Mouse (Mus musculus): Measurements from ENCODE around the gene Spred2. TPM values are rescaled to one million over a fixed set of nuclear protein-coding genes. Genes with fewer than 3 reads are reported as not detected.
"Not testable (repeated sequence)": the region's sequence is repeated elsewhere in the genome, so short reads cannot be mapped to it uniquely, and the experiment has no call there.

Spred2 gene
- polyA plus RNA-seq, 1 experiment from 2014 or later: 7.4 TPM

DNA sequence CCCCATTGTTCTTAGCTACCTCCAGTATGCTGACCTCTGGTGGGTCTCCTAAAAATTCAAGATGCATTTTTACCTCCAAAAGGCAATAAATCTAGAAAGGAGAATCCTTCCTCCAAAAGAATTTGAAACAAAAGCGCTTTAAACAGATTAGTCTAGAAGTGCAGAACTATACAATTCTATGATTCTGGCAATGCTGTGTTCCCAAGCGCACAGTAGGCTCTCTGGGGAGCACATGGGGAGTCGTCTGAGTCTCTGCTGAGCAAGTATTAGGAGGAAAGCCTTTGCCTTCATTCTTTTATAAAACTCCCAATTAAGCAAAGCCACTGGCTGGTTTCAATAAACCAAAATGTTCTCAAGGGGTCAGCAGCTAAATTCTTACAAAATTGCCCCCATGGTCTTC lies 129.8 kb downstream of the Spred2 start:
- Histone ChIP-seq H3K4me1 (no peaks in the 10 kb centered on the region), H3K9me3 (no peaks in the 10 kb centered on the region), H3K4me2 (no peak overlapping the region), H3K9ac (no peak overlapping the region), H3K36me3 (peaks cover 8% of the 10 kb centered on the region; the same call in 1 of the 2 replicates), H3K27ac (no peak overlapping the region), H3K4me3 (replicated peaks) (no peak overlapping the region), H3K27me3 (replicated peaks) (no peaks in the 10 kb centered on the region)
- ATAC-seq (ENCODE audit: insufficient read depth, low FRiP score, low read depth): no peak
- WGBS: 73% methylated on average over 3 of the region's 3 CpGs

- no peak overlapping the region for H3K4me2 ChIP-seq
- no peak for ATAC-seq (ENCODE audit: insufficient read depth, low FRiP score, low read depth)
Measured at GRCm38 (mm10) chr11:20054617-20055016, 130.4 kb downstream of the Spred2 start.

GRCm38 (mm10) chr11:20056168-20056567 lies 132.0 kb downstream of the Spred2 start:
- no peak overlapping the region for H3K4me2 ChIP-seq
- H3K27me3 ChIP-seq (replicated peaks): no peaks in the 10 kb centered on the region
- H3K36me3 ChIP-seq: peaks cover 16% of the 10 kb centered on the region; the same call in 1 of the 2 replicates
- no peak overlapping the region for H3K27ac ChIP-seq
- H3K9me3 ChIP-seq: no peaks in the 10 kb centered on the region
- 82% methylated on average over 1 of the region's 1 CpGs for WGBS
- H3K4me3 ChIP-seq (replicated peaks): no peak overlapping the region
- no peak overlapping the region for H3K9ac ChIP-seq
- ATAC-seq (ENCODE audit: insufficient read depth, low FRiP score, low read depth): no peak
- H3K4me1 ChIP-seq: no peaks in the 10 kb centered on the region

More at GRCm38 (mm10) chr11:20054617-20055016, 130.4 kb downstream of the Spred2 start:
- peaks cover 13% of the 10 kb centered on the region; the same call in 1 of the 2 replicates for H3K36me3 ChIP-seq
- no peaks in the 10 kb centered on the region for H3K27me3 ChIP-seq (replicated peaks)
- no peaks in the 10 kb centered on the region for H3K9me3 ChIP-seq
- no peak overlapping the region for H3K27ac ChIP-seq
- no peak overlapping the region for H3K9ac ChIP-seq
- 44% methylated on average over 5 of the region's 5 CpGs for WGBS
- H3K4me3 ChIP-seq (replicated peaks): no peak overlapping the region
- no peaks in the 10 kb centered on the region for H3K4me1 ChIP-seq

DNA sequence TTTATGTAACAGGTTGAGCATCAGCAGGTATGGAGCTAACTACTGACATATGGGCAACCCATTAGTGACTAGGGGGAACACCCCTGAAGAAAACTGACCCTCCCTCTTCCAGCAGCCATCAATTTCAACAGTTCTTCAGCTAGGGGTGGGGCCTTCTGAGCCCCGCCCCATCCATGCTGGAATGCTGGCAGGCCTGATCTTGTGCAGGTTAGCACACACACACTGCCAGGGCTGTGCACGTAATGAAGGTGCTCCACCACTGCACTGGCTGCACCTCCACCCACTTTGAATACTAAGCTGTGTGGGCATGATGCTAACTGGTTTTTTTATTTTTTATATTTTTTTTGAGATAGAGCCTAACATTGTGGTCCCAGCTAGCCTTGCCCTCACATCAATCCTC lies 133.3 kb downstream of the Spred2 start:
- whole genome bisulfite sequencing: 78% methylated on average over 2 of the region's 2 CpGs
- no peak for ATAC-seq (ENCODE audit: insufficient read depth, low FRiP score, low read depth)
- no peak overlapping the region for H3K9ac ChIP-seq
- no peaks in the 10 kb centered on the region for H3K27me3 ChIP-seq (replicated peaks)
- no peaks in the 10 kb centered on the region for H3K4me1 ChIP-seq
- H3K4me2 ChIP-seq: no peak overlapping the region
- H3K9me3 ChIP-seq: no peaks in the 10 kb centered on the region
- peaks cover 20% of the 10 kb centered on the region; the same call in 1 of the 2 replicates for H3K36me3 ChIP-seq
- no peak overlapping the region for H3K4me3 ChIP-seq (replicated peaks)
- H3K27ac ChIP-seq: no peak overlapping the region

DNA sequence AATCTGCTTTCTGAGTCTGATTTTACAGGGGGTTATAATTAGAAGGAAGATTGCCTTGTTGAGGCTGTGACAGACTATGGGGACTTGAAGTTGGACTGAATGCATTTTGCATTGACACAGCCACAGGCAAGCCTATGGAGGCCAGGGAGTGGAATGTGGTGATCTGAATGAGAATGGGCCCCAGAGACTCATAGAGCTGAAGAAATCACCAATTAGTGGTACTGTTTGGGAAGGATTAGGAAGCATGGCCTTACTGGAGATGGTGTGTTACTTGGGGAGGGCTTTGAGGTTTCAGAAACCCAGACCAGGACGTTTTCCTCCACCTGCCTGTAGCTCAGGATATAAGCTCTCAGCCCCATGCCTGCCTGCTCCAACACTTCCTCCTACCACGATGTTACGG lies 135.6 kb downstream of the Spred2 start:
- Histone ChIP-seq H3K9me3 (no peaks in the 10 kb centered on the region), H3K36me3 (peaks cover 22% of the 10 kb centered on the region; the same call in 1 of the 2 replicates), H3K27ac (no peak overlapping the region), H3K27me3 (replicated peaks) (no peaks in the 10 kb centered on the region), H3K4me2 (no peak overlapping the region), H3K4me3 (replicated peaks) (no peak overlapping the region), H3K9ac (no peak overlapping the region), H3K4me1 (no peaks in the 10 kb centered on the region)
- WGBS: 87% methylated on average over 3 of the region's 3 CpGs
- ATAC-seq (ENCODE audit: insufficient read depth, low FRiP score, low read depth): no peak

GRCm38 (mm10) chr11:20062801-20063200 lies 138.6 kb downstream of the Spred2 start:
- not testable (repeated sequence) for H3K4me3 ChIP-seq (replicated peaks); ATAC-seq (ENCODE audit: insufficient read depth, low FRiP score, low read depth); H3K4me2 ChIP-seq; H3K9me3 ChIP-seq; H3K9ac ChIP-seq; H3K4me1 ChIP-seq; H3K27me3 ChIP-seq (replicated peaks); H3K27ac ChIP-seq
- peaks cover 24% of the 10 kb centered on the region; the same call in 1 of the 2 replicates for H3K36me3 ChIP-seq
- 83% methylated on average over 9 of the region's 9 CpGs for WGBS

DNA sequence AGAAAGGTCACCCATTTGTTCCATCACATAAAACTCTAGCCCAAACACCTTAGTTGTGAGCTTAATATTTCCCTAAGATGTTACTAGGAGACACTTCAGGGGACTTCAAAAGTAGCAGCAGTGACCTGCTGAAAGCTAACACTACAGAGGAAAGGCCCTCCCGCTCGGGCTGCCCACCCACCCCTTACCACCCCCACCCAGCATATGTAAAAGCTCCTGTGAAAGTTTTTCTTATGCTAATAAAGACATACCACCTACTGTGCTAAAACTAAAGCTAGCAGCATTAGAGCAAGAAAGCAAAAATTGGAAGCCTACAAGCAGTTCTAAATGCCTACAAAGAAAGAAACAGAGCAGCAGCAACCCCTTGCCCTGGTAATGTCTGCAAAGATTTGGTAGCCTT lies 139.9 kb downstream of the Spred2 start:
- not testable (repeated sequence) for H3K9ac ChIP-seq; ATAC-seq (ENCODE audit: insufficient read depth, low FRiP score, low read depth); H3K9me3 ChIP-seq; H3K4me1 ChIP-seq; H3K4me2 ChIP-seq; H3K27me3 ChIP-seq (replicated peaks); H3K4me3 ChIP-seq (replicated peaks); H3K27ac ChIP-seq
- 62% methylated on average over 2 of the region's 2 CpGs for WGBS
- H3K36me3 ChIP-seq: peaks cover 20% of the 10 kb centered on the region; the same call in 1 of the 2 replicates

DNA sequence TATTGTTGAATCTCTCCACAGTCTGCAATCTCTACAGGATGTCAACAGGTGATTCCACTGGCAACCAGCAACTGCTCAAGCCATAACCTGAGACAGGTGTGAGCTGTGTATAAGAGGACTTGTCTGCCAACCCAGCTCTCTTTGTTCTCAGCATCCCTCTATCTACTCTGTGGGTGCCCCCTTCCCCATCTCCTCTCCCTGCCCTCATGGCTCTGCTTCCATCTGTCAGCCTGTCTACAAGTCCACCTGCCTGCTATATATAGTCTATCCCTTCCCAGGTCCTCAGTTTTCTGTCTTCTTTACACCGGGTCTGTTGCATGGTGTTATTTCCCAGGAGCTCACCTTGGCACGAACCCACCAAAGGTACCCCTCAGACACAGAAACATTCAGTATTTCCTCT lies 140.8 kb downstream of the Spred2 start:
- no peak overlapping the region for H3K9ac ChIP-seq
- no peaks in the 10 kb centered on the region for H3K4me1 ChIP-seq
- H3K36me3 ChIP-seq: peaks cover 19% of the 10 kb centered on the region; the same call in 1 of the 2 replicates
- no peak for ATAC-seq (ENCODE audit: insufficient read depth, low FRiP score, low read depth)
- no peaks in the 10 kb centered on the region for H3K27me3 ChIP-seq (replicated peaks)
- H3K9me3 ChIP-seq: no peaks in the 10 kb centered on the region
- WGBS: 90% methylated on average over 2 of the region's 2 CpGs
- H3K4me3 ChIP-seq (replicated peaks): no peak overlapping the region
- H3K4me2 ChIP-seq: no peak overlapping the region
- H3K27ac ChIP-seq: no peak overlapping the region

DNA sequence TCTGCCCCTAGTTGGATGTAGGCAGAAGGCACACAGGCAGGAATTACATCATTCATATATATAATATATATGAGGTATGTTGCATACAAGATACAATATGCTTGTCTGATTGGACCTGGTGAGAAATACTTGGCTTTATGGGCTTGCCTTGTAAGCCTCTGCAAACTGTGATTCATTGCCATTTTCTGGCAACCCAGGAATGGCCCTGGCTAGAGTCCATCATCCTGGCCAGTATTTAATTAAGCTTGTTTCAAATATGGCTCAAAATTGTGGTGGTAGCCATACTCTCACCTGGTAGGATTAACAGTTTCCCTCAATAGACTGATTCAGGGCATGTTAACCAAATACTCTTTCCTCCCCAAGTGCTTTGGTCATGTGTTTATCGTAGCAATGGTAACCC lies 141.9 kb downstream of the Spred2 start:
- H3K4me3 ChIP-seq (replicated peaks): no peak overlapping the region
- no peaks in the 10 kb centered on the region for H3K27me3 ChIP-seq (replicated peaks)
- no peaks in the 10 kb centered on the region for H3K9me3 ChIP-seq
- H3K27ac ChIP-seq: no peak overlapping the region
- H3K4me2 ChIP-seq: no peak overlapping the region
- WGBS: 87% methylated on average over 1 of the region's 1 CpGs
- H3K36me3 ChIP-seq: peaks cover 22% of the 10 kb centered on the region; the same call in 1 of the 2 replicates
- ATAC-seq (ENCODE audit: insufficient read depth, low FRiP score, low read depth): no peak
- H3K9ac ChIP-seq: no peak overlapping the region
- H3K4me1 ChIP-seq: no peaks in the 10 kb centered on the region

GRCm38 (mm10) chr11:20067521-20067920 lies 143.3 kb downstream of the Spred2 start:
- Histone ChIP-seq H3K4me2 (no peak overlapping the region), H3K4me3 (replicated peaks) (no peak overlapping the region), H3K9me3 (no peaks in the 10 kb centered on the region), H3K36me3 (peaks cover 22% of the 10 kb centered on the region; the same call in 1 of the 2 replicates), H3K9ac (no peak overlapping the region), H3K27ac (no peak overlapping the region), H3K4me1 (no peaks in the 10 kb centered on the region), H3K27me3 (replicated peaks) (no peaks in the 10 kb centered on the region)
- 56% methylated on average over 1 of the region's 1 CpGs for WGBS
- ATAC-seq (ENCODE audit: insufficient read depth, low FRiP score, low read depth): no peak

- Histone ChIP-seq H3K4me1 (no peaks in the 10 kb centered on the region), H3K9ac (no peak overlapping the region), H3K4me2 (no peak overlapping the region), H3K36me3 (peaks cover 22% of the 10 kb centered on the region; the same call in 1 of the 2 replicates), H3K27me3 (replicated peaks) (no peaks in the 10 kb centered on the region), H3K9me3 (no peaks in the 10 kb centered on the region), H3K27ac (no peak overlapping the region), H3K4me3 (replicated peaks) (no peak overlapping the region)
- 95% methylated on average over 6 of the region's 6 CpGs for WGBS
- ATAC-seq (ENCODE audit: insufficient read depth, low FRiP score, low read depth): no peak
Measured at GRCm38 (mm10) chr11:20068346-20069004, 144.3 kb downstream of the Spred2 start.

- Histone ChIP-seq H3K27me3 (replicated peaks) (no peaks in the 10 kb centered on the region), H3K36me3 (peaks cover 27% of the 10 kb centered on the region; the same call in 1 of the 2 replicates), H3K4me2 (no peak overlapping the region), H3K27ac (no peak overlapping the region), H3K9me3 (no peaks in the 10 kb centered on the region), H3K9ac (no peak overlapping the region), H3K4me1 (no peaks in the 10 kb centered on the region), H3K4me3 (replicated peaks) (no peak overlapping the region)
- WGBS: 58% methylated on average over 3 of the region's 3 CpGs
- ATAC-seq (ENCODE audit: insufficient read depth, low FRiP score, low read depth): no peak
Measured at GRCm38 (mm10) chr11:20072174-20072573, 148.0 kb downstream of the Spred2 start.
